Mouse (Mus musculus) CH12.LX (cell line): Measurements from ENCODE around the gene E4f1. TPM values are rescaled to one million over a fixed set of nuclear protein-coding genes. Genes with fewer than 3 reads are reported as not detected.

Experiments
- DNase-seq: peaks from one replicate; pipeline ENCODE4 v3.0.0-alpha.2; 2013; ENCODE audit errors: extremely low read depth
- H3K27ac ChIP-seq: 2 replicates; pipeline ENCODE4 v1.5.1; 2012; ENCODE audit warnings: low read depth, mild to moderate bottlenecking, control low read depth, moderate library complexity; ENCODE audit not compliant: insufficient read depth
- H3K27me3 ChIP-seq: replicated peaks from 2 replicates; pipeline ENCODE3; 2012; ENCODE audit warnings: inconsistent platforms
- H3K36me3 ChIP-seq, 2 experiments: replicated peaks in 1 of 2; 2 replicates each; pipeline versions ENCODE3 to v1.6.1; 2012; ENCODE audit warnings: inconsistent platforms in 1 of 2, low read length in 1 of 2, mild to moderate bottlenecking in 1 of 2, mixed read lengths in 1 of 2, moderate library complexity in 1 of 2; ENCODE audit not compliant: control insufficient read depth in 1 of 2, insufficient read depth in 1 of 2
- H3K4me1 ChIP-seq, 2 experiments: 2 replicates each; pipeline ENCODE4 v1.6.1; 2012; ENCODE audit warnings: inconsistent platforms in 1 of 2, moderate library complexity in 1 of 2; ENCODE audit not compliant: insufficient read depth in 2 of 2, control insufficient read depth in 1 of 2
- H3K4me2 ChIP-seq: 2 replicates; pipeline ENCODE4 v1.6.1; 2012; ENCODE audit warnings: low read depth, mild to moderate bottlenecking, control low read depth; ENCODE audit not compliant: poor library complexity, insufficient read depth, severe bottlenecking
- H3K4me3 ChIP-seq, 3 experiments: fragments of 150-350 bp in 1 of 3; sonication (generic) in 1 of 3; replicated peaks in 1 of 3; 2 replicates each; pipeline versions ENCODE3 to v1.5.1; 2011 to 2012; ENCODE audit warnings: low read depth in 2 of 3, low read length in 2 of 3, mild to moderate bottlenecking in 2 of 3, moderate library complexity in 2 of 3, control low read depth in 1 of 3, improper control_type of control experiment in 1 of 3, inconsistent platforms in 1 of 3, mixed read lengths in 1 of 3; ENCODE audit not compliant: poor library complexity in 1 of 3
- H3K79me2 ChIP-seq: replicated peaks from 2 replicates; pipeline ENCODE4 v1.6.1; 2012; ENCODE audit warnings: mild to moderate bottlenecking, moderate library complexity; ENCODE audit not compliant: control insufficient read depth, poor library complexity, insufficient read depth, severe bottlenecking; ENCODE audit errors: extremely low read depth
- H3K9ac ChIP-seq: 2 replicates; pipeline ENCODE4 v1.6.1; 2012; ENCODE audit warnings: low read depth, mild to moderate bottlenecking, control low read depth, moderate library complexity; ENCODE audit not compliant: insufficient read depth
- H3K9me3 ChIP-seq: replicated peaks from 2 replicates; pipeline ENCODE3; 2012; ENCODE audit warnings: low read length, inconsistent platforms, mixed read lengths
- E2F4 ChIP-seq: IDR thresholded peaks from 2 replicates; pipeline ENCODE4 v1.6.1; 2011; ENCODE audit warnings: low read depth, low read length, improper control_type of control experiment; ENCODE audit not compliant: insufficient replicate concordance
- EP300 ChIP-seq: IDR thresholded peaks from 2 replicates; pipeline ENCODE4 v1.6.1; 2011; ENCODE audit warnings: low read length, improper control_type of control experiment
- ETS1 ChIP-seq: conservative IDR thresholded peaks from 2 replicates; pipeline ENCODE4 v1.6.1; 2012; ENCODE audit warnings: low read depth, mild to moderate bottlenecking, inconsistent platforms, low read length, improper control_type of control experiment, moderate library complexity
- GABPA ChIP-seq: IDR thresholded peaks from 2 replicates; pipeline ENCODE4 v1.6.1; 2012; ENCODE audit warnings: low read depth, low read length, improper control_type of control experiment, inconsistent platforms; ENCODE audit not compliant: insufficient replicate concordance
- JUND ChIP-seq: conservative IDR thresholded peaks from 2 replicates; pipeline ENCODE4 v1.6.1; 2011; ENCODE audit warnings: low read depth, low read length, improper control_type of control experiment
- MXI1 ChIP-seq: IDR thresholded peaks from 2 replicates; pipeline ENCODE4 v1.6.1; 2011; ENCODE audit warnings: mild to moderate bottlenecking, low read depth, low read length, improper control_type of control experiment
- MYC ChIP-seq: IDR thresholded peaks from 2 replicates; pipeline ENCODE4 v1.6.1; 2011; ENCODE audit warnings: low read depth, mild to moderate bottlenecking, improper control_type of control experiment, low read length
- NELFE ChIP-seq: IDR thresholded peaks from 2 replicates; pipeline ENCODE4 v1.6.1; 2011; ENCODE audit warnings: low read depth, low read length, improper control_type of control experiment
- SIN3A ChIP-seq: IDR thresholded peaks from 2 replicates; pipeline ENCODE4 v1.6.1; 2012; ENCODE audit warnings: low read length, improper control_type of control experiment, inconsistent platforms
- UBTF ChIP-seq: IDR thresholded peaks from 2 replicates; pipeline ENCODE4 v1.6.1; 2012; ENCODE audit warnings: low read depth, mild to moderate bottlenecking, inconsistent platforms, low read length, improper control_type of control experiment, moderate library complexity
- USF2 ChIP-seq: conservative IDR thresholded peaks from 2 replicates; pipeline ENCODE4 v1.6.1; 2011; ENCODE audit warnings: low read depth, low read length, improper control_type of control experiment
- ZC3H11A ChIP-seq: IDR thresholded peaks from 2 replicates; pipeline ENCODE4 v1.6.1; 2012; ENCODE audit warnings: low read depth, mild to moderate bottlenecking, inconsistent platforms, low read length, improper control_type of control experiment
- ZKSCAN1 ChIP-seq: IDR thresholded peaks from 2 replicates; pipeline ENCODE4 v1.6.1; 2012; ENCODE audit warnings: low read depth, inconsistent platforms, low read length, improper control_type of control experiment, borderline replicate concordance
- ZMIZ1 ChIP-seq: IDR thresholded peaks from 2 replicates; pipeline ENCODE4 v1.6.1; 2012; ENCODE audit warnings: low read depth, mild to moderate bottlenecking, inconsistent platforms, low read length, improper control_type of control experiment
- ZNF384 ChIP-seq: IDR thresholded peaks from 2 replicates; pipeline ENCODE4 v1.6.1; 2012; ENCODE audit warnings: low read depth, low read length, improper control_type of control experiment, inconsistent platforms
- dilution Hi-C: fragments of 300-500 bp; cut with MboI; formaldehyde crosslinking; loops from 2 replicates; pipeline ENCODE4 v1.14.3; 2020; ENCODE audit warnings: low sequenced_read_pairs; ENCODE audit not compliant: extremely low pct_unique_long_range_greater_than_20kb, extremely low pct_ligation_motif_present
- in situ Hi-C: fragments of 300-500 bp; cut with MboI; formaldehyde crosslinking; loops from 3 replicates; pipeline ENCODE4 v1.14.3; 2019; ENCODE audit warnings: low sequenced_read_pairs, low pct_ligation_motif_present, low pct_unique_long_range_greater_than_20kb, mixed read lengths
- polyA plus RNA-seq: library from polyadenylated mRNA; unstranded; fragments of >175 nt; gene quantifications from 2 replicates; pipeline ENCODE4 v1.2.1, GENCODE M21; 2012; ENCODE audit warnings: low read depth; ENCODE audit not compliant: insufficient read length
- total RNA-seq, 2 experiments: library from RNA; depleted of rRNA; stranded (reverse); fragments of 300-350 nt in 1 of 2; fragments of >200 nt in 1 of 2; gene quantifications; 2 replicates each; pipeline ENCODE4 v1.2.3; 2012 to 2014

E4f1 gene
- total and polyA plus RNA-seq, 3 experiments, result 10.2 to 22.7 (median 16.2) TPM

DNA sequence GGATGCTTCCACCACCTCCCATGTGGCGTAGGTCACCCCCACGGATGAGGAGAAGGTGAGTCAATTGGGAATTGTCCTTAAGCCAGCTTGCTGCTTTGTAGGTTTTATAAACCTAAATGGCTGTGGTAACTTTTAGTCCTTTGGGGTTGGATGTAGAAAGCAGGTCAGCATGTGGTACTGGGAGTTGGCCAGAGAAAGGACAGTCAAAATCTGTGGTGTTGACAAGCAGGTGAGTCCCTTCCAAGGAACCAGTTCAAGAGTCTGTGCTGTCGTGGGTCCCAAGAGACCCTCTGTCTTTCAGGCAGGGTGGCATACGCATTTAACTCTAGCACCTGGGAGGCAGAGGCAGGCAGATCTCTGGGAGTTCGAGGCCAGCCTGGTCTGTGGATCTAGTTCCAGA, 45.6 kb downstream of the E4f1 start:
- Histone ChIP-seq H3K4me2 (no peak overlapping the region), H3K79me2 (peaks cover 25% of the 10 kb centered on the region), H3K9me3 (no peaks in the 10 kb centered on the region), H3K9ac (no peak overlapping the region), H3K27ac (no peak overlapping the region), H3K4me3 (no peak overlapping the region), H3K36me3 (peaks cover 57 to 66% of the 10 kb centered on the region in 2 experiments), H3K27me3 (no peaks in the 10 kb centered on the region), H3K4me1 (peaks cover 0 to 10% of the 10 kb centered on the region in 2 experiments; a peak in 1 of 4 replicates)
- TF ChIP-seq JUND (no peak), MXI1 (no peak), USF2 (no peak), NELFE (no peak)
- DNase-seq, result no peak
- in situ Hi-C loops, result no loop called here
- dilution Hi-C loops, result no loop called here

DNA sequence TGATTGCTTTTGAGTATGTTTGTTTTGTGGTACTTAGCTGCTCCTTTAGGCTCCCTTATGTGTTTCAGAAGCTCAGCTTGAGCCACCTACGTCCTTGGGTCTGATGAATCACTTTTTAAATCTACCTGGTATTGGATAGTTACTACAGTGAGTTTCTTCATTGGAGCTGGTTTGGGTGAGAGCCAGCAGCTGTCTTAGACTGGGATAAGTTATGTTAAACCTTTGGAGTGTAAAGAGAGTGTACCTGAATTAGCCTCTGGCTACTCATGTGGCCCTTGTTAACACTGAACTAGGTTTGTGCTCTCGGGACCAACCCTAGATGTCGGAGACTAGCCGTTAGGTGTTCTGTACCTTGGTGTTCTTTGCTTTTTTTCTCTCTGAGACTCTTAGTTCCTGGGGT, 47.0 kb downstream of the E4f1 start:
- Histone ChIP-seq H3K27me3 (no peaks in the 10 kb centered on the region), H3K9ac (no peak overlapping the region), H3K36me3 (peaks cover 63 to 73% of the 10 kb centered on the region in 2 experiments), H3K4me1 (peaks cover 0 to 12% of the 10 kb centered on the region in 2 experiments; a peak in 1 of 4 replicates), H3K4me2 (no peak overlapping the region), H3K79me2 (peaks cover 34% of the 10 kb centered on the region), H3K9me3 (no peaks in the 10 kb centered on the region), H3K27ac (no peak overlapping the region), H3K4me3 (no peak overlapping the region)
- TF ChIP-seq USF2 (no peak), EP300 (no peak), ZMIZ1 (no peak), GABPA (no peak), UBTF (no peak), ZKSCAN1 (no peak), MYC (no peak), SIN3A (no peak), E2F4 (no peak), MXI1 (no peak)
- DNase-seq, result no peak
- dilution Hi-C loops (no loop called here), in situ Hi-C loops (no loop called here)

DNA sequence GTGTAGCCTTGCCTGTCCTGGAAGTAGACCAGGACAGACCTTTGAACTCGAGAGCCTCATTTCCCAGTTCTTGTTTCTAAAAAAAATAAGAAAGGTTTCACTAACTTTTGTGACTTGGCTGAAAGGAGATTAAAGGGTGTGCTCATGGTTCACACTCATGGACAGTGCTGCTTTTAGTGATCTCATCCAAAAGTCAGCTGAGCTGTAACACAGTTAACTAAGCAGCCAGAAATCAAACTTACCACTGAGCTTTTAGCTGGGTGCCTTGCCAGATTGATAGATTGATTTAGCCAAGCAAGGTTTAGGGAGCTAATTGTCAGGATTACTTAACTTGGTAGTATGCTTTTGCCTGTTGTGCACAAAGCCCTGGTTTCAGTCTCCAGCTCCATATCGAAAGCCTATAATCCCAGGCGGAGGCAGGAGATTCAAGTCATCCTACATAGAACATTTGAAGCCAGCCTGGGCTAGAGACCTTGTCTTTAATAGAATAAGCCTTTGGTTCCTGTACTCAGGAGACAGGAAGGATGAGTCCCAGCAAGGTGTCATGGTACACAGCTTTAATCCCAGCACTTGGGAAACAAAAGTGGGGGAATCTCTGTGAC, 54.0 kb downstream of the E4f1 start:
- H3K4me1 ChIP-seq, result peaks cover 3 to 46% of the 10 kb centered on the region in 2 experiments; a peak in 2 of 4 replicates
- no peaks in the 10 kb centered on the region for H3K9me3 ChIP-seq
- H3K27me3 ChIP-seq, result no peaks in the 10 kb centered on the region
- no peak for DNase-seq
- H3K79me2 ChIP-seq, result peaks cover 61% of the 10 kb centered on the region
- H3K4me2 ChIP-seq, result peak overlapping the region; percentile 98
- in situ Hi-C loops, result no loop called here
- dilution Hi-C loops, result no loop called here
- H3K36me3 ChIP-seq, result peaks cover 36 to 66% of the 10 kb centered on the region in 2 experiments
- no peak overlapping the region for H3K27ac ChIP-seq
- TF ChIP-seq ETS1 (no peak), ZC3H11A (no peak), ZNF384 (no peak), EP300 (no peak)
- peak overlapping the region; percentile 49 to 99 (median 80) for H3K4me3 ChIP-seq
- peak overlapping the region; percentile 92 for H3K9ac ChIP-seq
